Mouse (Mus musculus): ENCODE results near the gene Clpp. TPM values are rescaled to one million over a fixed set of nuclear protein-coding genes. Genes with fewer than 3 reads are reported as not detected.
A peak's percentile ranks its signal among the peaks of the same experiment; 100 is the strongest.

Clpp gene
- total and polyA plus RNA-seq, 3 experiments: 72.1 to 155 (median 84.9) TPM

DNA sequence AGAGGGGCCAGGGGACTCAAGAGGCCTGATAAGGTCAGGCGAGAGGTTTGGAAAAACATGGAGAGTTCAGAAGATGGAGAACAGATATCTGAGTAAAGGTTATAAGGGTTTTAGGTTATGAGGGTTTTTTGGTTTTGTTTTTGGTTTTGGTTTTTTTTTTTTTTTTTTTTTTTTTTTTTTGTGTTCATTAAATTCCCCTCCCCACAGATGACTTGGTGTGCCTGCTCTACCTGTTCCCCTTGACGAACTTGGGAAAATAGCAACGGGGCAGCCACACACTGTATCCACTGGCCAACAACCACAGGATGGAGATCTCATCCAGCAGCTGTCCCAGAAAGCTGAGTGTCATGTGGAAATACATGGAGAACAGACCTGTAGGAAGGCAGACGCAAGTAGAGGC lies 31.4 kb upstream of the Clpp start:
- no peak for TF ChIP-seq CTCF (IDR thresholded peaks at IDR 0.05)
- TF ChIP-seq EP300 (IDR thresholded peaks at IDR 0.05; ENCODE audit: insufficient read depth, low read depth, low read length): no peak
- TF ChIP-seq POLR2A (IDR thresholded peaks at IDR 0.05; ENCODE audit: insufficient read depth, low read depth, low read length): no peak
- Histone ChIP-seq H3K4me3 (no peak overlapping the region), H3K79me2 (replicated peaks; ENCODE audit: control insufficient read depth, insufficient read depth, low read length) (no peaks in the 10 kb centered on the region), H3K27ac (no peak overlapping the region), H3K36me3 (ENCODE audit: control insufficient read depth, insufficient read depth, low read length) (no peaks in the 10 kb centered on the region), H3K4me1 (ENCODE audit: control insufficient read depth, insufficient read depth, low read length) (no peaks in the 10 kb centered on the region), H3K9ac (ENCODE audit: low read depth, low read length) (no peak overlapping the region), H3K27me3 (ENCODE audit: control insufficient read depth, insufficient read depth, low read length) (peaks cover 2% of the 10 kb centered on the region; the same call in 1 of the 2 replicates)
- DNase-seq: no peak
- intact Hi-C loops (cut with DNase I): no loop called here
- 68% methylated on average over 4 of the region's 4 CpGs for WGBS

DNA sequence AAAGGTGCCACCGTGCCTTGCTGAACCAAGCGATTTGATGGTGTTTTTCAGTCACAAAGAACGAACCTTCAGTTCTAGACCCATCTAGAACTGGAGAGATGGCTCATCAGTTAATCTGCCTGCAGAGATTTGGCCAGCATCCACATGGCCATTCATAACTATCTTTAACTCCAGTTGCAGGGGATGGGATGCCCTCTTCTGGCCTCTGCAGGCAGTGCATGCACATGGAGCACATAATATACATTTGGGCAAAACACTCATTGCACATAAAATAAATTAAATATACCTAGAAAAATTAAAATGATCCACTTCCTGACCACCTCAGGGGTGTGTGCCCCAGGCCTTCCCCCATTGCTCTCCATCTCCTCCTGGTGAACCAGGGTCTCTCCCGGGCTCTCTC lies 28.2 kb upstream of the Clpp start:
- Histone ChIP-seq H3K36me3 (ENCODE audit: control insufficient read depth, insufficient read depth, low read length) (no peaks in the 10 kb centered on the region), H3K27me3 (ENCODE audit: control insufficient read depth, insufficient read depth, low read length) (peaks cover 2% of the 10 kb centered on the region; the same call in 1 of the 2 replicates), H3K9ac (ENCODE audit: low read depth, low read length) (no peak overlapping the region), H3K79me2 (replicated peaks; ENCODE audit: control insufficient read depth, insufficient read depth, low read length) (no peaks in the 10 kb centered on the region), H3K4me1 (ENCODE audit: control insufficient read depth, insufficient read depth, low read length) (no peaks in the 10 kb centered on the region), H3K4me3 (no peak overlapping the region), H3K27ac (no peak overlapping the region)
- intact Hi-C loops (cut with DNase I): no loop called here
- WGBS: 94% methylated on average over 4 of the region's 4 CpGs
- 0 out of 2 replicates have a peak, but pooled peaks have one; percentile 12 for TF ChIP-seq CTCF (IDR thresholded peaks at IDR 0.05)
- TF ChIP-seq EP300 (IDR thresholded peaks at IDR 0.05; ENCODE audit: insufficient read depth, low read depth, low read length): no peak
- no peak for DNase-seq

- Histone ChIP-seq H3K27me3 (ENCODE audit: control insufficient read depth, insufficient read depth, low read length) (peaks cover 2% of the 10 kb centered on the region; the same call in 1 of the 2 replicates), H3K4me3 (no peak overlapping the region), H3K9ac (ENCODE audit: low read depth, low read length) (no peak overlapping the region), H3K79me2 (replicated peaks; ENCODE audit: control insufficient read depth, insufficient read depth, low read length) (no peaks in the 10 kb centered on the region), H3K4me1 (ENCODE audit: control insufficient read depth, insufficient read depth, low read length) (no peaks in the 10 kb centered on the region), H3K27ac (no peak overlapping the region), H3K36me3 (ENCODE audit: control insufficient read depth, insufficient read depth, low read length) (no peaks in the 10 kb centered on the region)
- no peak for DNase-seq
- WGBS: 73% methylated on average over 5 of the region's 5 CpGs
- intact Hi-C loops (cut with DNase I): no loop called here
- TF ChIP-seq POLR2A (IDR thresholded peaks at IDR 0.05; ENCODE audit: insufficient read depth, low read depth, low read length) (no peak), EP300 (IDR thresholded peaks at IDR 0.05; ENCODE audit: insufficient read depth, low read depth, low read length) (no peak), CTCF (IDR thresholded peaks at IDR 0.05) (no peak)
Observed at GRCm38 (mm10) chr17:56962642-56963405, 27.3 kb upstream of the Clpp start.

DNA sequence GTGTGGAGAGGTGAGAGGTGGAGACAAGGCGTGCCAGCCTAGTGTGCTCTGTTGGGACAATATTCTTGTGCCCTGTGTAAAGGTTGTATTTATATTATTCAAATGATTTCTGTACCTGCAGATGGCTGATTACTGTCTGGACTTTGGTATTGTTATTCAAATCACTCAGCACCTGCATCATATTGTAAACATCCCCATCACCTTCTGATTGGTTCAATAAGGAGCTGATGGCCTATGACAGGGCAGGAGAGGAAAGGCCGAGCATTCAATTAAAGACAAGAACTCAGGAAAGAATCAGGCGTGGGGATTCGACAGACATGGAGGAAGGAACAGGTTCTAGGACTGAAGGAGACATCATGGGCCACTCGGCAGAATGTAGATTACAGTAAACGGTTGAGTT lies 26.5 kb upstream of the Clpp start:
- no peaks in the 10 kb centered on the region for H3K4me1 ChIP-seq (ENCODE audit: control insufficient read depth, insufficient read depth, low read length)
- no peak overlapping the region for H3K4me3 ChIP-seq
- no peak overlapping the region for H3K27ac ChIP-seq
- 82% methylated on average over 6 of the region's 6 CpGs for WGBS
- intact Hi-C loops (cut with DNase I): no loop called here
- H3K27me3 ChIP-seq (ENCODE audit: control insufficient read depth, insufficient read depth, low read length): peaks cover 2% of the 10 kb centered on the region; the same call in 1 of the 2 replicates
- no peaks in the 10 kb centered on the region for H3K36me3 ChIP-seq (ENCODE audit: control insufficient read depth, insufficient read depth, low read length)
- TF ChIP-seq POLR2A (IDR thresholded peaks at IDR 0.05; ENCODE audit: insufficient read depth, low read depth, low read length) (no peak), CTCF (IDR thresholded peaks at IDR 0.05) (no peak), EP300 (IDR thresholded peaks at IDR 0.05; ENCODE audit: insufficient read depth, low read depth, low read length) (no peak)
- H3K9ac ChIP-seq (ENCODE audit: low read depth, low read length): no peak overlapping the region
- no peaks in the 10 kb centered on the region for H3K79me2 ChIP-seq (replicated peaks; ENCODE audit: control insufficient read depth, insufficient read depth, low read length)
- no peak for DNase-seq

GRCm38 (mm10) chr17:56969321-56969720 lies 20.8 kb upstream of the Clpp start:
- 38% methylated on average over 3 of the region's 3 CpGs for WGBS
- Histone ChIP-seq H3K36me3 (ENCODE audit: control insufficient read depth, insufficient read depth, low read length) (no peaks in the 10 kb centered on the region), H3K27ac (no peak overlapping the region), H3K4me1 (ENCODE audit: control insufficient read depth, insufficient read depth, low read length) (no peaks in the 10 kb centered on the region), H3K4me3 (no peak overlapping the region), H3K9ac (ENCODE audit: low read depth, low read length) (no peak overlapping the region), H3K79me2 (replicated peaks; ENCODE audit: control insufficient read depth, insufficient read depth, low read length) (no peaks in the 10 kb centered on the region), H3K27me3 (ENCODE audit: control insufficient read depth, insufficient read depth, low read length) (no peaks in the 10 kb centered on the region)
- DNase-seq: no peak
- intact Hi-C loops (cut with DNase I): no loop called here
- no peak for TF ChIP-seq POLR2A (IDR thresholded peaks at IDR 0.05; ENCODE audit: insufficient read depth, low read depth, low read length)
- TF ChIP-seq CTCF (IDR thresholded peaks at IDR 0.05): no peak
- no peak for TF ChIP-seq EP300 (IDR thresholded peaks at IDR 0.05; ENCODE audit: insufficient read depth, low read depth, low read length)

GRCm38 (mm10) chr17:56970081-56970480 lies 20.0 kb upstream of the Clpp start:
- intact Hi-C loops (cut with DNase I): no loop called here

More at GRCm38 (mm10) chr17:56970081-56970480, 20.0 kb upstream of the Clpp start:
- Histone ChIP-seq H3K27ac (no peak overlapping the region), H3K36me3 (ENCODE audit: control insufficient read depth, insufficient read depth, low read length) (no peaks in the 10 kb centered on the region), H3K9ac (ENCODE audit: low read depth, low read length) (no peak overlapping the region), H3K4me1 (ENCODE audit: control insufficient read depth, insufficient read depth, low read length) (no peaks in the 10 kb centered on the region), H3K27me3 (ENCODE audit: control insufficient read depth, insufficient read depth, low read length) (no peaks in the 10 kb centered on the region), H3K4me3 (no peak overlapping the region), H3K79me2 (replicated peaks; ENCODE audit: control insufficient read depth, insufficient read depth, low read length) (no peaks in the 10 kb centered on the region)
- 52% methylated on average over 5 of the region's 5 CpGs for WGBS
- no peak for DNase-seq
- TF ChIP-seq CTCF (IDR thresholded peaks at IDR 0.05) (no peak), EP300 (IDR thresholded peaks at IDR 0.05; ENCODE audit: insufficient read depth, low read depth, low read length) (no peak), POLR2A (IDR thresholded peaks at IDR 0.05; ENCODE audit: insufficient read depth, low read depth, low read length) (no peak)
